Mouse (Mus musculus) kidney, adult 2 months (tissue): Measurements from ENCODE around the gene Rpp25l.

Experiments used
- CTCF ChIP-seq: fragments of 200-500 bp; conservative IDR thresholded peaks from 2 replicates; pipeline ENCODE4 v1.5.1; 2011; ENCODE audit warnings: low read depth, mild to moderate bottlenecking, control low read depth, low read length, moderate library complexity, mixed read lengths; ENCODE audit not compliant: insufficient read depth, insufficient read length
- POLR2A ChIP-seq: fragments of 200-500 bp; IDR thresholded peaks from one replicate; pipeline ENCODE4 v1.6.1; 2011; ENCODE audit warnings: low read depth, low read length, control low read depth

DNA sequence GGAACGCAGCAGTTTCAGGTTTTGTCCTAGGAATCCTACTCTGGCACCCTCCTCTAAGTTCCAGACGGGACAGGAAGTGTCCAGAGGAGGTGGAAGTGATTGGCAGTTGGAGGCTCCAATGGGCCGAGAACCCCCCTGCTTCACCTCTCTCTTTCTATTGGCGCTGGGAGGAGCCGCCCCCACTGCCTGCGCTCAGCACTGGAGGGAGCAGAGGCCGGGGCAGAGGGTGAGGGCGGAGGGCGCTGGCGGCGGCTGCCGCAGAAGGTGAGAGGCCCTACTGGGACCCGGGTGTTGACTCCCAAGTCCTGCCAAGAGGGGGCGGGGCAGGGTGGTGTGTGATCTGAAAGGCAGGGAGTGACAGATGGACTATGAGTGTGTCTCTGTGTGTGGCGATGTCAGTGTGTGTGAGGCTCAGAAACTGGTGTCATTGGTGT, 47.0 kb upstream of the Rpp25l start:
- TF ChIP-seq POLR2A (peak; percentile 16), CTCF (0 out of 2 replicates have a peak, but pooled peaks have one; percentile 18)
